Mouse (Mus musculus): Measurements from ENCODE around the gene Palm2.

GRCm38 (mm10) chr4:57672996-57673906 lies 239.2 kb downstream of the Palm2 start:
- no peak for TF ChIP-seq E2F4 (IDR thresholded peaks at IDR 0.05; ENCODE audit: insufficient read depth)
- no peak for TF ChIP-seq MAX (IDR thresholded peaks at IDR 0.05; ENCODE audit: low read depth)
- TF ChIP-seq POLR2A (IDR thresholded peaks at IDR 0.05; ENCODE audit: insufficient read length, low read depth), result no peak
- TF ChIP-seq REST (IDR thresholded peaks at IDR 0.05; ENCODE audit: insufficient read depth, insufficient read length), result no peak
- no peak for TF ChIP-seq CEBPB (IDR thresholded peaks at IDR 0.05; ENCODE audit: insufficient read depth, poor library complexity, severe bottlenecking)
- no peak for TF ChIP-seq TCF12 (IDR thresholded peaks at IDR 0.05; ENCODE audit: insufficient read depth, poor library complexity, severe bottlenecking)
- no peak for TF ChIP-seq MYOG (IDR thresholded peaks at IDR 0.05; ENCODE audit: control insufficient read depth in 1 of 3, insufficient read depth in 1 of 3, insufficient read length in 2 of 3, low read depth in 2 of 3)

Measured in myocyte (in vitro differentiated cells).